Mouse (Mus musculus) ovary, postnatal 36 days (tissue): ENCODE results near the gene Tspan12.

ENCODE experiments used
- DNase-seq: peaks from one replicate; pipeline ENCODE4 v3.0.0; 2022; ENCODE audit warnings: low spot score, mixed read lengths

The Tspan12 gene

DNA sequence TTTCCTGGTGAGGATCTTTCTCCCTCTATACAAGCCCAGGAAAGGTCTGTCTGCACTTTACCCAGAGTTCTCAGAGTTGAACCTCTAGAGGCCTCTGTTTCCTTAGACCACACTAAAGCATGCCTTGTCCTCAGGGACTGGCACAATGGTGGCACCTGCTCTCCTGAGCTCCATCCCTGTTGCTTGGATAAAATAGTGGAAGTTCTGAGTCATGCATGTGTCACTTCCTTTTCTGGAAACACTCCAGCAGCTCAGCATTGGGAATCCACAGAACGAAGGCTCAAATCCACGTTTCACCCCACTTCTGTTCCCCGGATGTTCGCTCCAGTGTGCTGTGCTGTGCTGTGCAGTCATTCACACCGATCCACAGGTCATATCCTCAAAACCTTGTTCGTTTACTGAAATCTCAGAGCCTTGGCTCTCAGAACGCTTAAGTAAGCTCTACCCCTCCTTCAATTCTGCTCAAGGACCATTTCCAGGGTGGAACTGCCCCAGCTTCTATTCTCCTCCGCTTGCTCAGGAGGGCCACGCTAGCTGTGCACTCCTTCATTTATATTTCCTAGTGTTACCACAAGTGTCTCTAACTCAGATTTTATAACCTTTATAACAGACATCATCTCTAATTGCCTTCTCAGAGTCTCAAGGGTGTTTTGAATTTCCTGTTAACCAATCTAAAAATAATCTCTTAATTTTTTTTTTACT is 83.4 kb downstream of the Tspan12 start:
- DNase-seq = no peak

DNA sequence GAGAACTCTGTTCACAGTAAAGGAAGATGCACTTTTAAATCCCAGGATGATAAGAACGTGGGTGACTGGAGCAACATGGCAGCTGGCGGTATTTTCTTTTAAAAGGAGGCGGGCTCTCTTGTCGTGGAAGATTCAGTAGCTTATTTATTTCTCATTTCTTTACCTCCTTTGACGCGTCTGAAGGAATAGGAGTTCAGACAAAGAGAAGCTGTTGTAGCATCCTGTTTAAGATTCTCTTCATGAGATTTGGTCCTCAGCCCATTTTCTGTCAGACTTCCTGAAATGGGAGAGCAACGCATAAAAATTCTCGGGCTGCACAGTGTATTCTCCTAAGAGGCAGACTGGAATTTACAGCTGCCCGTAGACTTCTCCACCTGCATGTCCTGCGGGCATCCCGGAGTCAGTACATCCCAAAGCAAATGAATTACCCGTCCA is 84.5 kb downstream of the Tspan12 start:
- DNase-seq = no peak

DNA sequence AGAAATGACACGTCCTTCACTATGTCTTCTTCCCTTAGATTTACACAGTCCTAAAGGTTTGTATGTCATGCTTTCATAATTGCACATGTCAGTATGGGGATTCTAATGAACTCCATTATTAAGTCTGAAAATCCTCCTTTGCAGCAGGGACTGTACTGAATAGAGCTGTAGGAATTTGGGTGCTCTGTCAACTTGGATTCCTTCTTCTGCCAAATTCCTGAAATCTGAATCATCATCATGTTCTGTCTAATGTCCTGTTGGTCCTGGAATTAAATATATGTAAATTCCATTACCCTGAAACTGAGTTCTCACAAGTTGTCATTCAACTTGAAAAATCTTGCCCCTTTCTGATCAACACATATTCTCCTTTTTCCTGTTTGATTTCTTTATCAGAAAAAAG is 104.8 kb downstream of the Tspan12 start:
- no peak for DNase-seq

DNA sequence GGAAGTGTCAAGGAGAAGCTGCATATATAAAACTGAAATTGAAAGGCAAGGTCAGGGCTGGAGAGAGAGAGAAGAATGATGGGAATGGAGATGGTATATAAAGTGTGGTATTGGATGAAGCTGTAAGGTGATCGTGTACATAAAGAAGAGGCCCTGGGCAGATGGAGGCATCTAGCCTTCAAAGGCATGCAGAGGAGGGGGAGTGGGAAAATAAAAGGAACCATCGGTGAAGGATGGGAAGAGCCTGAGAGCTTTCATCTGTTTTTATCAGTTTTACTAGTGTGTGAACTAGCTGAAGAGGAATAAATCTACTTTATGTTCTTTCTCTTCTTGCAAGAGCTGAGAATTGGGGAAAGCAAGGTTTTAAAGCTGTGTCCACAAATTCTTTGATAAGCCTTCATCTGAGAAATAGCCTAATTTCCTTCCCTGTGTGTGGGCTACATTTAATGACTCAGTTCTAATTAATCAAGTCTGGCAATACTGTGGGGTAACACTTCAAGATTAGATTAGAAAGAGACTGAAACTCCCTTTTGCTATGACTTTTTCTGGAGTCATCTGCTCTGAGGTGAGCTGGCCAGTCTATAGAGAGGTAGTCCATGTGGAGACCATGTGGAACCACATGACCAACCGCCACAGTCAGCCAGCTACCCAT is 107.6 kb downstream of the Tspan12 start:
- DNase-seq = no peak

DNA sequence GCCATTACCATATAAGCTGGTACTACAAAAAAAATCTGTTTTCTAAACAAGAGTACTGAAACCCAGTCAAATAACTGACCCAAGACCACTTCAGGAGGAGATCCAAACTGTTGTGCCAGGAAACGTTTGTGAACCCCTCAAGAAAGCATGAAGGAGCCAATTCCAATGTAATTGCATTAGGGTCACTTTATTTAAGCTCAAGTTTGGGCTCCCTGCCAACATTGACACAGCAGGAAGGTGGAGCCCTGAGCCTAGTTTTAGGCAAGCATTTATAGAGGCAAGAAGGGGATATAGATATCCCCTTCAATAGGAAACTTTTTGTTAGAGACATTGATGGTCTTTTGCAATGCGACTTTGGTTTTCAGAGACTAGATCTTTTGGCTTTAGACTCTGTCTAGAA is 111.7 kb downstream of the Tspan12 start:
- no peak for DNase-seq

DNA sequence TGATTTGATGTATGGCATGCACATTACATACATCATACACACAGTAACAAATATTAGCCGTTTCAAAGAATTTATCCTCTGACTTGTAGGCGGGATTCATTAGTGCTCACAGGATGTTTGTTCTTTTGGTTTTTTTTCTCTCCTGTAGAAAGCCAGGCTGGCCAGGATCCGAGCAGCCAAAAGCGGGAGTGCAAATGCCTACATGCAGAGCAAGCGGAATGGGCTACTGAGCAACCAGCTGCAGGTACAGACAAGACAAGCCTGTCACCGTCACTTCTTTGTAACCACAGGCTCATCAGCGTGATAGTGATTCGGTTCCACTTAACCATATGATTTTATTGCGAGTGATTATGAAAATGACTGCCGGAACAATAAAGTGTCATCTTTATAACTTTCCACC is 130.1 kb downstream of the Tspan12 start:
- DNase-seq = no peak
